Mouse (Mus musculus): ENCODE data around the gene Stx4a. TPM values are rescaled to one million over a fixed set of nuclear protein-coding genes. Genes with fewer than 3 reads are reported as not detected.
"Not testable (repeated sequence)": the region's sequence is repeated elsewhere in the genome, so short reads cannot be mapped to it uniquely, and the experiment has no call there.

The Stx4a gene
- total RNA-seq, 2 experiments from 2014 or later = 46.9 to 53.6 TPM

DNA sequence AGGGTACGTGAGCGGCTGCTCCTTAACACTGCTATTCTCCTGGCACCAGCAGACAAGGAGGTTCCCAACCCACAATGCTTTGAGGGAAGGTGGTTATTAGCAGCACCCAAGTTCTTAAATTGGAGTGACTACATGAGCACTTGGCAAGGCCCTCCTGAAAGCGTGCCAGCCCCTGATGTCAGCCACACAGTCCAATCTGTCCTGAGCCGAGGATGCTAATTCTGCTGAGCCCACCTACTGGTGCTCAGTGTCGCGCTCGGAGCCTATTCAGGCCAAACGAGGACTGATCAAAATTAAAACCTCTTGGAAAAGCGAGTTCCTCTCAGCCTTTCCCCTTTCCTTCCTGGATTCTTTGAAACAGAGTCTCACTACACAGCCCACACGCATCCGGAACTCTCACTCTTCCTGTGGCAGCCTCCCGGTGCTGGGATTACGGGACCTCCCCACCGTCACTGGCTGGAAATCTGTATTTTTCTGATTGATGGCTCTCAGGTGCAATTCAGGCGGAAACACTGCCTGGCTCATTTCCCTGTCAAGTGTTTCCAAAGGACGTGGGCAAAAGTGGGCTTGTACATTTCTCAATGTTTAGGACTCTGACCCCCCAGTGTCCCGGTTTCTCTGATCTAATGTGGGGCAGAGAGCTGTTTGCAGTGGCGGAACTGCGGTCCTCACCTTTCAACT lies 9.7 kb upstream of the Stx4a start:
- peak; percentile 75 to 82 for DNase-seq (ENCODE audit: low spot score in 2 of 2)

GRCm38 (mm10) chr7:127815116-127815665 lies 8.9 kb upstream of the Stx4a start:
- no peak for DNase-seq (ENCODE audit: low spot score in 2 of 2)

GRCm38 (mm10) chr7:127815954-127816821 lies 7.9 kb upstream of the Stx4a start:
- no peak for DNase-seq (ENCODE audit: low spot score in 2 of 2)

- DNase-seq (ENCODE audit: low spot score in 2 of 2) = no peak
Measured at GRCm38 (mm10) chr7:127817053-127817452, 7.0 kb upstream of the Stx4a start.

GRCm38 (mm10) chr7:127817776-127818175 lies 6.3 kb upstream of the Stx4a start:
- DNase-seq (ENCODE audit: low spot score in 2 of 2) = no peak

DNA sequence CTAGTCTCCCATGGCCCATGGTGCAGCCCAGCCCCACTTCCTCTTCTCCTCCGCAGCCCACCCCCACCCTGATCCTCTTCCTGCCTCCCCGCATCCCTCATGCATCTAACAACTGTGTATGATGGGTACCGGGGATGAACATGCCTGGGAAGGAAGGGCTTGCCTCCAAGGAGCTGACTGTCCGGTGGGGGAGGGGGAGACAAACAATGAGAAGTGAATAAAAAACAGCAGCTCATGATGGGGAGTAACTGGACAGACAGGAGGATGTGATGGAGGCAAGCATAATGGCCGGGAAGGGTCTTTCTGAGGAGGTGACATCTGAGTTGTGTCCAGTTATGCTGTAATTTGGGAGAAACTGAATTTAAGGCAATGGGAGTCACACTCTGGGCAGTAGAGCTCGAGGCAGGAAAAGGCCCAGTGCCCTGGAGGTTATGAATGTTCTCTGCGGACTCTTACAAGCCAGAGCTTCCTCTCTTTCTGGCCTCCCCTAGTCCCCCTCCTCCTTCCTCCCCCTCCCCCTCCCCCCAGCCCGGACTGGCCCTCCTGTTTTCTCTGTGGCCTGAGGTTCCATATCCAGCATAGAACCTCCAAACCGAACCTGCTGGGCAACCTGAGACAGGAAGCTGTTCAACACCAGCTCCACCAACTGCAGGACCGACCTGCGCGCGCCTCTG lies 3.1 kb upstream of the Stx4a start:
- no peak for DNase-seq (ENCODE audit: low spot score in 2 of 2)

DNA sequence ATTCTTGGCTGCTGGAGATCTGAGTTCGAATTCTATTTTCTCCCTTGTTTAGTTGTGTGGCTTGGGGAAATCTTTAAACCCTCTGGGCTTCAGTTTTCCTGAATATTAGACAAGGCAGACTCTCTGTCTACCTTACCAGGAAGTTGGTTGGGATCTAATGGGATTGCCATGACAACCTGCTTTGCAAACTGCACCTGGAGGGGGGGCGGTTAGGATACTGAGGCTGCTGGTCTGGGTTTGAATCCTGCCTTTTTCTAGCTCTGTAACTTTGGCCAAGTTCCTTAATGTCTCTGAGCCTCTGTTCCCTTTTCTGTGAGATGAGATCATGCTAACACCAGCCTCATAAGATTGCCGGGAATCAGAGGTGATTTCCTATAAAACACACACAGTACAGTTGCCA lies 1.6 kb upstream of the Stx4a start:
- no peak for DNase-seq (ENCODE audit: low spot score in 2 of 2)

DNA sequence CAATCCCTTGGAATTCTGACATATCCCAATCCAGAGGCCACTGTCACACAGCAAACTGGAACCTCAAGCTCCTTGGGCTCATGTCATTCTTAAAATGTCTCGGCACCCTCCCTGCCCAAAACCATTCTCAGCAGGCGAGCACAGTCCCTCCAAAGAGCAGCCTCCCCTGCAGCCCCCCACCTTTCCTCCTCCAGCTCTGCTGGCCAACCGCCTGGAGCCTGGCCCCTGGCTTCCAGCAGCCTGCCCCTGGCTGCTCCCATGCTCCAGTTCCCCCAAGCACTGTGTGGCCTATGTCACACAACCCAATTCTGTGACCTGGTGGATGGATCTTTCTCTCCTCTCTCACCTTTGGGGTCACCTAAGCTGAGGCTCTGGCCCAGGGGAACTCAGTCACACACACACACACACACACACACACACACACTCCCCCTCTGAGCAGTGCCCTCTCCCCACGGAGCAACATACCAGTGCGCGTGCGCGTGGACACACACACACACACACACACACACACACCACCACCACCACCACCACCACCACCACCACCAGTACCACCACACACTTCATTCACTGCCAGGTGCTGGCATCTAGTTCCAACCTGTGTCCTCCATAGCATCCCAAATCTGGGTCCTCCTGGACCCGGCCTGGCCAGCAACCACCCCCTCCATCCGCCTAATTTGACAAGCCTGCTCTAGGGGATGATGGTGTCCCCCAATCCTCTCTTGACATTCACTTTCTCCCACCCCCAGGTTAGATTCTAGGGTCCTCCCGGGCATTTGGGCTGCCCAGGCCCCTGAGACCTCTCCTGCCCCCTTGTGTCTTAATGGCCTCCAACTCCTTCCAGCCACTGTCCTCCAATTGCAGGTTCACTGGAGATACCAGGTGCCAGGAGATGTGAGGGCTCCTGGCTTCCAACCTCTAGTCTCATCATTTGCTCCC lies 590 bp upstream of the Stx4a start:
- DNase-seq (ENCODE audit: low spot score in 2 of 2) = no peak

- DNase-seq (ENCODE audit: low spot score in 2 of 2) = no peak
Measured at GRCm38 (mm10) chr7:127835550-127835949, 11.5 kb downstream of the Stx4a start.

- DNase-seq (ENCODE audit: low spot score in 2 of 2) = no peak
Measured at GRCm38 (mm10) chr7:127837473-127837872, 13.4 kb downstream of the Stx4a start.

DNA sequence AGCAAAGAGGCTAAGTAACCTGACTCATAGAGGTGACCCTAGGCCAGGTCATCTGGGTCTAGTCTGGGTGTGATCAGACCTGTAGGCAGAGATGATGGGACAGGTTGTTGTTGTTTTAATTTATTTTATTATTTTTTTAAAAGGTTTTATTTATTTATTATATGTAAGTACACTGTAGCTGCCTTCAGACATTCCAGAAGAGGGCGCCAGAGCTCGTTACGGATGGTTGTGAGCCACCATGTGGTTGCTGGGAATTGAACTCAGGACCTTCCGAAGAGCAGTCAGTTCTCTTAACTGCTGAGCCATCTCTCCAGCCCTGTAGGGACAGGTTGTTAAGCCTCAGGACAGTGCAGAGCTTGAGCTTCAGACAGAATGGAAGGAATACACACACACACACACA lies 13.8 kb downstream of the Stx4a start:
- DNase-seq (ENCODE audit: low spot score in 2 of 2) = not testable (repeated sequence)

DNA sequence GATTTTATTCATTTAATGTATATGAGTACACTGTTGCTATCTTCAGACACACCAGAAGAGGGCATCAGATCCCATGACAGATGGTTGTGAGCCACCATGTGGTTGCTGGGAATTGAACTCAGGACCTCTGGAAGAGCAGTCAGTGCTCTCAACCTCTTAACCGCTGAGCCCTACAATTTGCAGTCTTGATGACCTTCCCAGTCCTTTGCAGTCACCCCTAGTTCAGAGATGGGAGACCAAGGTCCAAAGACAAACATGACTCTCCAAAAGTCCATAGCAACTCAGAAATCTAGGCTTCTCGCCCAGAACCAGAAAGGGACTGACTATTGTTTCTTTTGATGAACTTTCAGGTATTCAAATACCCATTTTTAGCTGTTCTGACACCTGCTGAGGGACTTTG lies 15.9 kb downstream of the Stx4a start:
- DNase-seq (ENCODE audit: low spot score in 2 of 2) = not testable (repeated sequence)

GRCm38 (mm10) chr7:127840886-127841285 lies 16.8 kb downstream of the Stx4a start:
- peak in 1 of 2 experiments; percentile 63 for DNase-seq (ENCODE audit: low spot score in 2 of 2)

DNA sequence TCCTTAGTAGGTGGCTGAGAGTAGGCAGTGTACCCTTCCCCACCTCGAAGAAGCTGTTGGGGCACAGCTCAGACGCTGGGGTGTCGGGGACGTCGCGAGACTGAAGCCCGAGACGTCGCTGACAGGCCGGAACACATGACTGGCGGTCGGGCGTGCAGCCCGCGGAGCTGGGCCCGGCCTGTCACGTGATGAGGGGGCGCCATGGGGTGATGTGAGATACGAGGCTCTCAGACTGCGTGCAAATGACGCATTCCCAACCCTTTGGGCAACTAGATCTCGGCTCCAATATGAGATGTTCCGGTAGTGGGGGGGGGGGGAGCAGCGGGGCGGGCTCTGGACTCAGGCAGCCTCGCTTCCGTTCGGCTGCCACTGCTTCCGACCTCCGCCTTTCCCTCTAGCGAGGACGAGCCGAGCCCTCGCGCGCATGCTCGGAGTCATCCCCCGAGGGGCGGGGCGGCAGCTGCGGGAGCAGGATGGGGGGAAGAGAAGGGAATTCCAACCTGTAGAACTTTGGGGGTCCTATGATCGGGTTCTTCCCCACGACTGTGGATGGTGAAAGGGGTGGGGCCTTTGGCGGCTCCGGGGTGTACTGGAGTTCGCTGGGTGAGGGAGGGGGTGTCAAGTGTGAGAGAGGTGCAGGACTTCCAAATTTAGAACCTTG lies 17.4 kb downstream of the Stx4a start:
- DNase-seq (ENCODE audit: low spot score in 2 of 2) = peak; percentile 93 to 97

GRCm38 (mm10) chr7:127842001-127842718 lies 18.1 kb downstream of the Stx4a start:
- peak; percentile 72 to 77 for DNase-seq (ENCODE audit: low spot score in 2 of 2)

DNA sequence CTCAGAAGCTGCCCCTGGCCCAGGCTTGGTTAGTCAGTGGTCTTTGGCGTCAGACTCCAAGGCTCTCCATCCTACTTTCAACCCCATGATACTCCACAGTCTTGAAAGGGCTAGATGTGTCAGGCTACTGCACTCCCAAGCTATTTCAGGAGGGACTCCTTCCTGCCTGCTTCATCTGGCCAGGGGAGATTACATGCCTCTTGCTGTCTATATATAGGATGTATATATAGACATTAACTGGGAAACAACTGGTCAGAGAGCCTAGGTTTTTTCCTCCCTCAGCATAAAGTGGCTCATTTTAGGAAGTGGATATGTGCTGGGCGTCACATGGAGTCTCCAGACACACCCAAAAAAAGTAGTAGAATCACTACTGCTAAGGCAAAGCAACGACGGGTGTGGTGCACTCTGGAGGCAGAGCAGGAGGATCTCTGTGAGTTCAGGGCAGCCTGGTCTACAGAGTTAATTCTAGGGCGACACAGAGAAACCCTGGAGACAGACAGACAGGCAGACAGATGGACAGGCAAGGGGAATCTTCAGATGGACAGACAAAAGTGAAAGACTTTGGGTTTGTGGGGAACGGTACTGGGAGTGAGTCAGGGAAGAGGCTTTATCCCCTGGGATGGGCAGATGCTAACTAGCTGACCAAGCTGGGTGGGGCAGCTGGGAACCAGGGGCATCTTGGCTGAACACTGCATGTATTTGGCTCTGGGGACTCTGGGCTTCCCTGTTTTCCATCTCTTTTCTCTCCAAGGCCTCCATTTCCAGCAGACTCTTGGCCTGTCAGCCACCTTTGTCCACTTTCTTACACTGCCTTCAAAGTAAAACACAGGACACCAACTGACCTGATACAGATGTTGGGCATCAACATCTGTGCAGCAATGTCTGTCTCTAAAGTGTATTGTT lies 26.1 kb downstream of the Stx4a start:
- DNase-seq (ENCODE audit: low spot score in 2 of 2) = no peak

- no peak for DNase-seq (ENCODE audit: low spot score in 2 of 2)
Measured at GRCm38 (mm10) chr7:127850906-127851305, 26.8 kb downstream of the Stx4a start.

DNA sequence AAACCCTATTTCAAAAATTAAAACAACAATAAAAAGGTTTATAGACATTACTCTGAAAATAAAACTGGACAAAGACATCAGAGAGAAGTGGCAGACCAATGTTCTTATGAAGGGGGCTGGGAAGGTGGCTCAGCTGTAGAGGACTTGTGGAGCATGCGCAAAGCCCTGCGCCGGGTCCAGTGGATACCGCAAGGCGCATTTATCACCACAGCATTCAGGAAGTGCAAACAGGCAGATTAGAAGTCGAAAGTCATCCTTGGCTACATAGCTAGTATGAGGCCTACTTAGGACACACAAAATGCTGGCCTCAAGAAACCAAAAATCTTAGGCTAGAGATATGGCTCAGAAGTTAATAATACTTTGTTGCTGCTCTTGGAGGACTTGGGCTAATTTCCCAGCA lies 34.2 kb downstream of the Stx4a start:
- no peak for DNase-seq (ENCODE audit: low spot score in 2 of 2)

Measured in layer of hippocampus, postnatal 10 days (tissue).